Mouse (Mus musculus) kidney, postnatal 0 days (tissue): Measurements from ENCODE around the gene Slc32a1. TPM values are rescaled to one million over a fixed set of nuclear protein-coding genes. Genes with fewer than 3 reads are reported as not detected.

ENCODE experiments used
- ATAC-seq: fragments of 200-750 bp; cut with Nextera tagmentation; replicated peaks from 2 replicates; pipeline ENCODE4 v1.8.0; 2017; ENCODE audit warnings: low read depth, moderate number of reproducible peaks, moderate TSS enrichment, moderate library complexity; ENCODE audit not compliant: low FRiP score
- DNase-seq: peaks from one replicate; pipeline ENCODE4 v3.0.0-alpha.2; 2016; ENCODE audit warnings: low spot score
- H3K27ac ChIP-seq: fragments of 300-500 bp; sonication (generic); 2 replicates; pipeline ENCODE4 v1.5.1; 2014; ENCODE audit warnings: mild to moderate bottlenecking
- H3K27me3 ChIP-seq: fragments of 300-500 bp; sonication (generic); 2 replicates; pipeline ENCODE4 v1.6.1; 2014; ENCODE audit warnings: low read length, mixed read lengths; ENCODE audit not compliant: insufficient read depth
- H3K36me3 ChIP-seq: fragments of 300-500 bp; sonication (generic); 2 replicates; pipeline ENCODE4 v1.6.1; 2014; ENCODE audit warnings: low read length, mixed read lengths; ENCODE audit not compliant: insufficient read depth
- H3K4me1 ChIP-seq: fragments of 300-500 bp; sonication (generic); replicated peaks from 2 replicates; pipeline ENCODE4 v1.6.1; 2014; ENCODE audit warnings: antibody characterized with exemption, low read length, mixed read lengths; ENCODE audit not compliant: insufficient read depth
- H3K4me2 ChIP-seq: fragments of 300-500 bp; sonication (generic); 2 replicates; pipeline ENCODE4 v1.6.1; 2014; ENCODE audit warnings: mild to moderate bottlenecking, low read length, moderate library complexity, mixed read lengths
- H3K4me3 ChIP-seq: fragments of 300-500 bp; sonication (generic); replicated peaks from 2 replicates; pipeline ENCODE4 v1.5.1; 2014; ENCODE audit warnings: low read depth, low read length
- H3K9ac ChIP-seq: fragments of 300-500 bp; sonication (generic); 2 replicates; pipeline ENCODE4 v1.6.1; 2014; ENCODE audit warnings: low read depth, low read length
- H3K9me3 ChIP-seq: fragments of 300-500 bp; sonication (generic); replicated peaks from 2 replicates; pipeline ENCODE4 v1.6.1; 2016; ENCODE audit warnings: low read length, inconsistent platforms, mixed read lengths
- CTCF ChIP-seq: IDR thresholded peaks from 2 replicates; pipeline ENCODE4 v1.5.1; 2016; ENCODE audit warnings: antibody characterized with exemption, low read depth, mild to moderate bottlenecking, moderate library complexity
- WGBS: fragments of 180-500 bp; shearing (Covaris S2); extraction: QIAGEN DNeasy Blood & Tissue Kit; methylation state at CpG from one replicate; pipeline ENCODE4 v1.1.7; 2014; 5-methylcytosine and 5-hydroxymethylcytosine counted together
- microRNA counts: library from miRNA; unstranded; fragments of <30 nt; microRNA quantifications from one replicate; lab custom pipeline; 2015
- microRNA-seq: library from miRNA; unstranded; fragments of <30 nt; microRNA quantifications from one replicate; pipeline ENCODE4, GENCODE M21; 2016
- polyA plus RNA-seq: library from polyadenylated mRNA; unstranded; fragments of >200 nt; fragmentation: Nextera tagmentation; extraction: Ambion mirVana; gene quantifications from 2 replicates; pipeline ENCODE4 v1.2.1, GENCODE M21; 2015

The Slc32a1 gene
- polyA plus RNA-seq, 1 experiment from 2014 or later: not detected

- TF ChIP-seq CTCF: no peak
- Histone ChIP-seq H3K27me3 (0 out of 2 replicates have a peak, but pooled peaks cover 5% of the 10 kb centered on the region), H3K9ac (no peak within 1 kb of the TSS), H3K9me3 (no peaks in the 10 kb centered on the region), H3K36me3 (no peaks in the 10 kb centered on the region), H3K27ac (peak within 1 kb of the TSS; percentile 9; the same call in 1 of the 2 replicates), H3K4me2 (no peak within 1 kb of the TSS), H3K4me3 (no peak within 1 kb of the TSS), H3K4me1 (peaks cover 19% of the 10 kb centered on the region; the same call in 1 of the 2 replicates)
- WGBS: 62% methylated on average over 4 of the region's 4 CpGs
- ATAC-seq (no peak), DNase-seq (no peak)
Measured at GRCm38 (mm10) chr2:158665098-158665497, 54.5 kb downstream of the Slc32a1 start, which contains the start of gene Ppp1r16b. Gene Ppp1r16b, plus strand, starts transcription at chr2:158665398.

MicroRNAs encoded within 50 kb of the gene (microRNA counts, 519-probe panel; counts per million panel counts)
- microRNA mmu-miR-3474 (lab: Ali Mortazavi, UCI): 330 counts per million, percentile 68 among the panel's probes with 10 or more counts

Small RNAs within 50 kb of the gene (microRNA-seq; reads per million reads assigned to microRNA genes)
- gene Mir3474: 1.0 reads per million

Other genes with a start within 250 kb of the Slc32a1 start
- 2.9 and 3.5 TPM in 2 replicates for gene Snhg11, start 235.1 kb upstream of the Slc32a1 start, polyA plus RNA-seq
- 13.9 and 17.6 TPM in 2 replicates for gene Ralgapb, start 200.9 kb upstream of the Slc32a1 start, polyA plus RNA-seq
- not detected in 2 replicates for gene Adig, start 108.2 kb upstream of the Slc32a1 start, polyA plus RNA-seq
- 0.74 and 0.89 TPM in 2 replicates for gene Arhgap40, start 98.0 kb upstream of the Slc32a1 start, polyA plus RNA-seq
- gene Actr5, start 14.1 kb downstream of the Slc32a1 start, polyA plus RNA-seq: 7.1 and 9.1 TPM in 2 replicates
- 10.1 TPM in 2 replicates for gene Ppp1r16b, start 54.6 kb downstream of the Slc32a1 start, polyA plus RNA-seq
- 20.9 and 23.5 TPM in 2 replicates for gene Fam83d, start 157.3 kb downstream of the Slc32a1 start, polyA plus RNA-seq
- 13.4 and 14.4 TPM in 2 replicates for gene Dhx35, start 184.0 kb downstream of the Slc32a1 start, polyA plus RNA-seq